Mouse (Mus musculus) adrenal gland, adult 18-20 months (tissue): ENCODE measurements around the gene Nxnl1. TPM values are rescaled to one million over a fixed set of nuclear protein-coding genes. Genes with fewer than 3 reads are reported as not detected.
A peak's percentile ranks its signal among the peaks of the same experiment; 100 is the strongest.

ENCODE experiments used
- DNase-seq, 2 experiments: peaks; one replicate each; pipeline ENCODE4 v3.0.0; 2021 to 2022; ENCODE audit warnings: low spot score in 2 of 2
- long read RNA-seq, 2 experiments: library from polyadenylated mRNA; stranded (forward); transcript quantifications; one replicate each; pipeline ENCODE4 v2.0.0; 2021
- total RNA-seq, 2 experiments: library from RNA; stranded (reverse); gene quantifications; 1 replicate in 1 of 2; 2 replicates in 1 of 2; pipeline ENCODE4 v1.2.3; 2021

The Nxnl1 gene
- total RNA-seq, result 1 to 10 TPM in 1 of 2 experiments, under 1 TPM in 1; 0.64 to 1.0 TPM
- long read RNA-seq, experiment 1, result 0 reads
- long read RNA-seq, experiment 2, result 0 reads

GRCm38 (mm10) chr8:71566501-71566900 lies at the start of gene Nxnl1:
Gene Nxnl1, minus strand, starts transcription at chr8:71566601.
- DNase-seq, result no peak

- no peak for DNase-seq
Measured at GRCm38 (mm10) chr8:71613418-71613817, 47.0 kb upstream of the Nxnl1 start.

GRCm38 (mm10) chr8:71612141-71612540 lies 45.7 kb upstream of the Nxnl1 start:
- no peak for DNase-seq

- DNase-seq, result peak; percentile 86 to 88
Measured at GRCm38 (mm10) chr8:71610822-71611651, 44.6 kb upstream of the Nxnl1 start, which contains the start of gene Colgalt1. Gene Colgalt1, plus strand, starts transcription at chr8:71610998.

- DNase-seq, result no peak
Measured at GRCm38 (mm10) chr8:71604021-71604420, 37.6 kb upstream of the Nxnl1 start.

- DNase-seq, result peak; percentile 57
Measured at GRCm38 (mm10) chr8:71602666-71603334, 36.4 kb upstream of the Nxnl1 start.

- no peak for DNase-seq
Measured at GRCm38 (mm10) chr8:71601939-71602665, 35.7 kb upstream of the Nxnl1 start.

- DNase-seq, result no peak
Measured at GRCm38 (mm10) chr8:71598841-71599240, 32.4 kb upstream of the Nxnl1 start.

- DNase-seq, result no peak
Measured at GRCm38 (mm10) chr8:71598375-71598774, 32.0 kb upstream of the Nxnl1 start.

- no peak for DNase-seq
Measured at GRCm38 (mm10) chr8:71597451-71597850, 31.1 kb upstream of the Nxnl1 start, which contains the start of gene Fam129c. Gene Fam129c, plus strand, starts transcription at chr8:71597648.

GRCm38 (mm10) chr8:71596798-71597197 lies 30.4 kb upstream of the Nxnl1 start:
- DNase-seq, result no peak

- no peak for DNase-seq
Measured at GRCm38 (mm10) chr8:71596384-71596783, 30.0 kb upstream of the Nxnl1 start.

GRCm38 (mm10) chr8:71595862-71596261 lies 29.5 kb upstream of the Nxnl1 start:
- peak; percentile 93 for DNase-seq

- no peak for DNase-seq
Measured at GRCm38 (mm10) chr8:71594324-71594722, 27.9 kb upstream of the Nxnl1 start.

- no peak for DNase-seq
Measured at GRCm38 (mm10) chr8:71593556-71594323, 27.3 kb upstream of the Nxnl1 start.

- DNase-seq, result peak; percentile 77 to 78
Measured at GRCm38 (mm10) chr8:71592374-71593170, 26.2 kb upstream of the Nxnl1 start.

GRCm38 (mm10) chr8:71591471-71592373 lies 25.3 kb upstream of the Nxnl1 start, which contains the start of gene Pgls:
Gene Pgls, plus strand, starts transcription at chr8:71592176.
- peak; percentile 95 to 97 for DNase-seq

- DNase-seq, result no peak
Measured at GRCm38 (mm10) chr8:71591017-71591416, 24.6 kb upstream of the Nxnl1 start.

- DNase-seq, result no peak
Measured at GRCm38 (mm10) chr8:71588762-71589161, 22.4 kb upstream of the Nxnl1 start.
